Mouse (Mus musculus): ENCODE data around the gene Zfp92. TPM values are rescaled to one million over a fixed set of nuclear protein-coding genes. Genes with fewer than 3 reads are reported as not detected.
"Not testable (repeated sequence)": the region's sequence is repeated elsewhere in the genome, so short reads cannot be mapped to it uniquely, and the experiment has no call there.

Zfp92 gene
- polyA plus RNA-seq (2014; fragmentation: Nextera tagmentation; extraction: Ambion mirVana) = 0.65 and 0.87 TPM in 2 replicates

DNA sequence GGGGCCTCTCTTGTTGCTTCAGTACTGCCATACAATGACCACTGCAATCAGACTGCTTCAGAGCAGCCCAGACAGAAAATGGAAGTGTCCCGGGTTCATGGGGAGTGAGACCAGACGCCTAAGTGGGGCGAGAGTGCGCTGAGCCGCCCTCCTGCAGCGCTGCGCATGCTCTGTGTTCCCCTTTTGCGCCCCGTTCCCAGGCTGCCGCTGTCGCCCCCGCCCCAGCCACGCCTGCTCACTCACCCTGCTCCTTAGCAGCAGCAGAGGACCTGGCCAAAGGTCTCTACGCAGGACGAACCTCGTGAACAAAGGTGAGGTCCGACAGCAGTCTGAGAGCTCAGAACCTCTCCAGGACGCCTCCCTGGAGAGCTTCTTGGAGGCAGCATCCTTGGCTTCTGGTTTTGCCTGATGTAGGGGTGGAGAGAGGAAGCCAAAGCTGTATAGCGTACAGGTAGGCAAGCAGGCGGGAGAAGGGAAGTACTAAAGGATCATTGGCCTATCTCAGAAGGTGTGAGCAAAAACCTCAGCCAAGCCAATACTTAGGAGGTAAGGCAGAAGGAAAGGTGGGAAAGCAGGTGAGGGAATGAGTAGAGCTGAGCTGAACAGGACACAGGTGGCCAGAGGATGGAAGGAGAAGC lies at the start of gene Zfp92:
Zfp92 (plus strand) TSS at position 217 of the 638 bp plus-strand sequence.
- no peaks in the 10 kb centered on the region for H3K36me3 ChIP-seq (ENCODE audit: control insufficient read depth, insufficient read depth, low read length)
- peak within 1 kb of the TSS; percentile 20; the same call in 1 of the 2 replicates for H3K9ac ChIP-seq (replicated peaks; ENCODE audit: low read length)
- 18% methylated on average over 20 of the region's 20 CpGs for whole genome bisulfite sequencing
- ATAC-seq (ENCODE audit: low FRiP score, low TSS enrichment) (no peak), DNase-seq (peak; percentile 18)
- no peak within 1 kb of the TSS for H3K27ac ChIP-seq (replicated peaks; ENCODE audit: low read depth, low read length)
- H3K4me1 ChIP-seq (ENCODE audit: control insufficient read depth, insufficient read depth, low read length) = no peaks in the 10 kb centered on the region
- H3K4me3 ChIP-seq (replicated peaks; ENCODE audit: low read depth, low read length) = peak within 1 kb of the TSS; percentile 33
- H3K27me3 ChIP-seq (ENCODE audit: control insufficient read depth, insufficient read depth, low read length) = no peaks in the 10 kb centered on the region
- H3K9me3 ChIP-seq (ENCODE audit: control insufficient read depth, low read length) = peaks cover 4% of the 10 kb centered on the region; the same call in 1 of the 2 replicates
- peak within 1 kb of the TSS; percentile 50 for H3K4me2 ChIP-seq (ENCODE audit: low read length)

DNA sequence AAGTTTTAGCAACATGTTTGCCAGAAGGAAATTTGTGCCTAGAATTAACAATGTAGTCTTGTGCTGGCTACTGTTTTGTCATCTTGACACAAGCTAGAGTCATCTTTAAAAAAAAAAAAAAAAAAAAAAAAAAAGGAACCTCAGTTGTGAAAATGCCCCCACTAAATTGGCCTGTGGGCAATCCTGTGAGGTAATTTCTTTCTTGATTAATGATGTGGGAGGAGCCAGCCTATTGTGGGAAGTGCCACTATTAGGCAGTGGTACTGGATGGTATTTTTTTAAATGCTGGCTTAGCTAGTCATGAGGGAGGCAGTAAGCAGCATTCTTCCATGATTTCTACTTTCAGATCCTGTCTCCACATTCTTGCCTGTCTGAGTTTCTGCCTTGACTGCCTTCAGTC lies 47.6 kb upstream of the Zfp92 start:
- Histone ChIP-seq H3K4me3 (replicated peaks; ENCODE audit: low read depth, low read length) (no peak overlapping the region), H3K4me1 (ENCODE audit: control insufficient read depth, insufficient read depth, low read length) (no peaks in the 10 kb centered on the region), H3K9ac (replicated peaks; ENCODE audit: low read length) (no peak overlapping the region), H3K27me3 (ENCODE audit: control insufficient read depth, insufficient read depth, low read length) (no peaks in the 10 kb centered on the region), H3K4me2 (ENCODE audit: low read length) (no peak overlapping the region), H3K9me3 (ENCODE audit: control insufficient read depth, low read length) (no peaks in the 10 kb centered on the region), H3K36me3 (ENCODE audit: control insufficient read depth, insufficient read depth, low read length) (no peaks in the 10 kb centered on the region), H3K27ac (replicated peaks; ENCODE audit: low read depth, low read length) (no peak overlapping the region)
- DNase-seq = no peak
- no peak for ATAC-seq (ENCODE audit: low FRiP score, low TSS enrichment)

DNA sequence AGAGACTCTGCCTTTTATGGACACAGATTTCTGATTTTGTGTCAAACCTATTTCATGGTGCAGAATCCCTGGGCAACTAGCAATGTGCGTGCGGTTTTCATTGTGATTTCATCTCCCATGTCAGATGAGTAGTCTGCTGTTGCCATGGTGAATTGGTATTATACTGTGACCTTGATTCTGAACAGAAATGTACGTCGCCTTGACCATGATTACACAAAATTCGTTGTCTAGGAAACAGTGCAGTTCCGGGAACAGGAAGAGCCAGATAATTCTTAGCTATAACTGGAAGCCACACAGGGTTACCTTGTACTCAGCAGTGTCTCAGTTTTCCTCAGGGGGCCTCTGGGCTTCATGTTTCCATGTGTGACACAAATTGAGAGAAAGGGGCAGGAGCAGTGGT lies 26.5 kb upstream of the Zfp92 start:
- DNase-seq (peak; percentile 69), ATAC-seq (ENCODE audit: low FRiP score, low TSS enrichment) (peak; percentile 46; the same call in 1 of the 2 replicates)
- Histone ChIP-seq H3K9ac (replicated peaks; ENCODE audit: low read length) (no peak overlapping the region), H3K9me3 (ENCODE audit: control insufficient read depth, low read length) (no peaks in the 10 kb centered on the region), H3K27ac (replicated peaks; ENCODE audit: low read depth, low read length) (peak overlapping the region; percentile 71), H3K27me3 (ENCODE audit: control insufficient read depth, insufficient read depth, low read length) (no peaks in the 10 kb centered on the region), H3K4me2 (ENCODE audit: low read length) (no peak overlapping the region), H3K36me3 (ENCODE audit: control insufficient read depth, insufficient read depth, low read length) (no peaks in the 10 kb centered on the region), H3K4me1 (ENCODE audit: control insufficient read depth, insufficient read depth, low read length) (no peaks in the 10 kb centered on the region), H3K4me3 (replicated peaks; ENCODE audit: low read depth, low read length) (no peak overlapping the region)
- 36% methylated on average over 6 of the region's 6 CpGs for WGBS

DNA sequence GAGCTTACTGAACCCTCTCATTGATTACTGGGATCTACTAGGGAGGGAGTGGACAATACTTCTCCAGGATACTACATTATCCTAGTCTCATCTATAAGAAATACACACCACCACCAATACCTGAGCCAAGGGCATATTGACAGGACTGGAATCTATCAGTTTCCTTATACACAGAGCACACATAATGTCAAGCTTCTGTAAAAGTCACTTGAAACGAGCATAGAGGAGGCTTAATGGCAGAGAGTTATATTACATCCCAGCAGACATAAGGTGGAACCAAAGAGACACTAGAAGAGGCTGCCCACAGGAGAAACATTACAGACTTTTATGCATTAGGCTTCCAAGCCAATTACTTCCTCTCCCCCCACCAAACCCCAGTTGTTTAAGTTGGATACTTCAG lies 26.0 kb upstream of the Zfp92 start:
- H3K9me3 ChIP-seq (ENCODE audit: control insufficient read depth, low read length) = no peaks in the 10 kb centered on the region
- H3K9ac ChIP-seq (replicated peaks; ENCODE audit: low read length) = no peak overlapping the region
- no peak overlapping the region for H3K4me2 ChIP-seq (ENCODE audit: low read length)
- H3K27ac ChIP-seq (replicated peaks; ENCODE audit: low read depth, low read length) = peak overlapping the region; percentile 71
- H3K4me1 ChIP-seq (ENCODE audit: control insufficient read depth, insufficient read depth, low read length) = no peaks in the 10 kb centered on the region
- H3K4me3 ChIP-seq (replicated peaks; ENCODE audit: low read depth, low read length) = no peak overlapping the region
- H3K36me3 ChIP-seq (ENCODE audit: control insufficient read depth, insufficient read depth, low read length) = no peaks in the 10 kb centered on the region
- H3K27me3 ChIP-seq (ENCODE audit: control insufficient read depth, insufficient read depth, low read length) = no peaks in the 10 kb centered on the region
- WGBS = 23% methylated on average over 1 of the region's 1 CpGs
- DNase-seq (no peak), ATAC-seq (ENCODE audit: low FRiP score, low TSS enrichment) (no peak)

DNA sequence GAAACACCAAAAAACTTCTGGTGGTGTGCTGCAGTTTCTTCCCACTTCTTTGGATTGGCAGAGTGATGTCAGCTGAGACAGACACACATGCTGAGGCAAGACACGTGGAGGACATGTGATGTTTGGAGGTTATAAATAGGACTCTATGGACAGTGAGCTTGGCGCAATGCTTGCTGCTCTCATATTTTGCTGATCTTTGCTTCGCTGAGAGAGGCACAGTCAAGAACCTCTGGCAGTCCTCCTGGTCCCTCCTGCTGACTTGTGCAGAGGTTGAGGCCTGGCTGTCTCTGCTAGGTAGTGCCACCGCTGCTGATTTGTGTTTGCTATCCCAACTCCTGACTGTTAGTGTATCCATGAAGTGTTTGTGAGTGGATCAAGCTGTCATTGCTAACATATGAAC lies 19.4 kb upstream of the Zfp92 start:
- H3K9me3 ChIP-seq (ENCODE audit: control insufficient read depth, low read length) = no peaks in the 10 kb centered on the region
- 86% methylated on average over 4 of the region's 4 CpGs for WGBS
- H3K9ac ChIP-seq (replicated peaks; ENCODE audit: low read length) = no peak overlapping the region
- DNase-seq = no peak
- H3K4me2 ChIP-seq (ENCODE audit: low read length) = no peak overlapping the region
- H3K4me3 ChIP-seq (replicated peaks; ENCODE audit: low read depth, low read length) = no peak overlapping the region
- no peak overlapping the region for H3K27ac ChIP-seq (replicated peaks; ENCODE audit: low read depth, low read length)
- ATAC-seq (ENCODE audit: low FRiP score, low TSS enrichment) = no peak
- no peaks in the 10 kb centered on the region for H3K4me1 ChIP-seq (ENCODE audit: control insufficient read depth, insufficient read depth, low read length)
- H3K36me3 ChIP-seq (ENCODE audit: control insufficient read depth, insufficient read depth, low read length) = no peaks in the 10 kb centered on the region
- H3K27me3 ChIP-seq (ENCODE audit: control insufficient read depth, insufficient read depth, low read length) = no peaks in the 10 kb centered on the region

DNA sequence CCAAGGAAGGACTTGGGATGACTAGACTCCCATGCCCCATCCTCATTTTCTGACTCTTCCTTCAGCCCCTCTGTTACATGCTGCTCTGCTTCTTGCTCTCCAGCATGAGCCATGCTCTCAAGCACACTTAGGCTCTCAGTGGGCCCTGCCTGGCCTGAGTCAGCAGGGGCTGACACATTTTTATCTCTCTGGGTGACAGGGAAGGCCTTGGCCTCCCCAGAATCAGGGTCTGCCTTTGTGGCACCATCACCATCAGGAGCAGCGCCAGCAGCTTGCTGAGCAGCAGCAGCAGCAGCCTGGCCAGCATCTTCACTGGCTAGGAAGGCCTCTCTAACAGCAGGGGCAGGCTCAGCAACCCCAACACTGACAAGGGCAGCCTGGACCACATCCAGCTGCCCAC lies 14.4 kb upstream of the Zfp92 start:
- 88% methylated on average over 1 of the region's 1 CpGs for WGBS
- H3K27me3 ChIP-seq (ENCODE audit: control insufficient read depth, insufficient read depth, low read length) = no peaks in the 10 kb centered on the region
- H3K4me2 ChIP-seq (ENCODE audit: low read length) = no peak overlapping the region
- no peak for ATAC-seq (ENCODE audit: low FRiP score, low TSS enrichment)
- no peaks in the 10 kb centered on the region for H3K4me1 ChIP-seq (ENCODE audit: control insufficient read depth, insufficient read depth, low read length)
- H3K9me3 ChIP-seq (ENCODE audit: control insufficient read depth, low read length) = no peaks in the 10 kb centered on the region
- no peak overlapping the region for H3K27ac ChIP-seq (replicated peaks; ENCODE audit: low read depth, low read length)
- no peaks in the 10 kb centered on the region for H3K36me3 ChIP-seq (ENCODE audit: control insufficient read depth, insufficient read depth, low read length)
- H3K4me3 ChIP-seq (replicated peaks; ENCODE audit: low read depth, low read length) = no peak overlapping the region
- DNase-seq = no peak
- H3K9ac ChIP-seq (replicated peaks; ENCODE audit: low read length) = no peak overlapping the region

DNA sequence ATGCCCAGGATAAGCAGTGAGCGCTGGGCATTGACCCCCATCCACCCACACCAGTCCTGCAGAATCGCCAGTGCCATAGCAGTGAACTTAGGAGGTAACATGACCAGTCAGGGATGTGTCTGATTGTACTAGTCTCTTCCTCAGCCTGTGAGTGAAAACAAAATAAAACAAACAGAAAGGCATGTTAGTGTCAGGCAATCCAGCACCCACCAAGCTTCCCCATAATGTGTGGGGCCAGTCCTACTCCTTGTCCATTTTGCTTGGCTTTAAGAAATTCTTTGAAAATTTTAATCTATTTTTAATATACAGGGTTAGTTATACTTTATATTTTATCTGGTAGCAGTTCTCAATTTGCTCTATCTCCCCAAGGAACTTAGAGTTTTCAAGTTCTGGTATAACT lies 12.3 kb upstream of the Zfp92 start, which contains the start of gene Gm18336:
Gm18336 (minus strand) TSS at position 101 of the 400 bp plus-strand sequence.
- not testable (repeated sequence) for DNase-seq; H3K4me3 ChIP-seq (replicated peaks; ENCODE audit: low read depth, low read length); H3K4me1 ChIP-seq (ENCODE audit: control insufficient read depth, insufficient read depth, low read length); H3K9me3 ChIP-seq (ENCODE audit: control insufficient read depth, low read length); H3K27me3 ChIP-seq (ENCODE audit: control insufficient read depth, insufficient read depth, low read length); H3K27ac ChIP-seq (replicated peaks; ENCODE audit: low read depth, low read length); ATAC-seq (ENCODE audit: low FRiP score, low TSS enrichment); H3K36me3 ChIP-seq (ENCODE audit: control insufficient read depth, insufficient read depth, low read length); H3K9ac ChIP-seq (replicated peaks; ENCODE audit: low read length); H3K4me2 ChIP-seq (ENCODE audit: low read length)
- 60% methylated on average over 2 of the region's 2 CpGs for WGBS

DNA sequence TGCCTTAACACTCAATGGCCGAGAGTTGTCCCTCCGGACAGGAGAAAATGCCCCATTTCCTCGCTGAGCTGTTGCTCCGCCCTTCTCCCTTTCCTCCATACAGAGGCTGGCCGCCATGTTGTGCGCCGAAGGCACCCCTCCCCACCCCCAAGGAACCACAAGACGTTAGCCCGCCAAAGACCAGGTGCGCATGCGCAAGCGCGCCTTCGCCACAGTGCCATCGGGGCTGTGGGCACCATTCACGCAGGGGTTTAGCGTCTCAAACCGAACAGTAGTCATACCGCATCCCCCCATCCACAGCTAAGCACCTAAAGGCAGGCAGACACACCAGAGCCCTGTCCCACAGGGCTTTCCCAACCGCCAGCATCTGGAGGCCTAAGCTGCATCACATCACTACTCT lies 9.9 kb upstream of the Zfp92 start:
- Histone ChIP-seq H3K27ac (replicated peaks; ENCODE audit: low read depth, low read length) (no peak overlapping the region), H3K36me3 (ENCODE audit: control insufficient read depth, insufficient read depth, low read length) (no peaks in the 10 kb centered on the region), H3K4me2 (ENCODE audit: low read length) (no peak overlapping the region), H3K4me1 (ENCODE audit: control insufficient read depth, insufficient read depth, low read length) (no peaks in the 10 kb centered on the region), H3K4me3 (replicated peaks; ENCODE audit: low read depth, low read length) (no peak overlapping the region), H3K27me3 (ENCODE audit: control insufficient read depth, insufficient read depth, low read length) (no peaks in the 10 kb centered on the region), H3K9ac (replicated peaks; ENCODE audit: low read length) (no peak overlapping the region), H3K9me3 (ENCODE audit: control insufficient read depth, low read length) (no peaks in the 10 kb centered on the region)
- 89% methylated on average over 20 of the region's 20 CpGs for WGBS
- no peak for ATAC-seq (ENCODE audit: low FRiP score, low TSS enrichment)
- DNase-seq = no peak

DNA sequence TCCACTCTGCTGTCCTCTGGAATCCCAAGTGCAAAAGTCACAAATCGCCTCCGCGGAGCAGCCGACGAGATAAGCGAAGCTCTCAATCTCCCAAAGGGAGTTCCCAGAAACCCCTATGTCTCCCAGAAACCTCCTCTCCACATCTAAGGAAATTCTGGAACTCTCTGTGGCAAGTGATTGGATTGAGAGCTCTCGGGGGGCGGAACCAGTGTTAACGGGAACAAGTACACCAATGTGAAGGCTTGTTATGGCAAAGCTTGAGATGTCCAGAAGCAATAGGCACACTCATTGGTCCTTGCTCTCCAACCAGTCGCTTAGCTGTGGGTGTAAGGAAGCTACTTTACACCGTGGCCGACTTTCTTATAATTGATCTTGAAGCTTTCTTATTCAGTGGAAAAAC lies 9.3 kb upstream of the Zfp92 start:
- no peaks in the 10 kb centered on the region for H3K36me3 ChIP-seq (ENCODE audit: control insufficient read depth, insufficient read depth, low read length)
- 91% methylated on average over 12 of the region's 12 CpGs for WGBS
- H3K27me3 ChIP-seq (ENCODE audit: control insufficient read depth, insufficient read depth, low read length) = no peaks in the 10 kb centered on the region
- H3K9ac ChIP-seq (replicated peaks; ENCODE audit: low read length) = no peak overlapping the region
- DNase-seq (no peak), ATAC-seq (ENCODE audit: low FRiP score, low TSS enrichment) (no peak)
- no peak overlapping the region for H3K4me3 ChIP-seq (replicated peaks; ENCODE audit: low read depth, low read length)
- H3K27ac ChIP-seq (replicated peaks; ENCODE audit: low read depth, low read length) = no peak overlapping the region
- H3K4me1 ChIP-seq (ENCODE audit: control insufficient read depth, insufficient read depth, low read length) = no peaks in the 10 kb centered on the region
- H3K9me3 ChIP-seq (ENCODE audit: control insufficient read depth, low read length) = no peaks in the 10 kb centered on the region
- H3K4me2 ChIP-seq (ENCODE audit: low read length) = no peak overlapping the region
